Mouse (Mus musculus): ENCODE measurements around the gene Olfr731. TPM values are rescaled to one million over a fixed set of nuclear protein-coding genes. Genes with fewer than 3 reads are reported as not detected.

The Olfr731 gene
- polyA plus RNA-seq (2012; rRNA removed), result not detected in 2 replicates

GRCm38 (mm10) chr14:50241766-50242165 is at the start of gene Olfr731:
Gene Olfr731 (minus strand): TSS chr14:50241866.
- Histone ChIP-seq H3K4me1 (ENCODE audit: control insufficient read depth, insufficient read depth, low read length) (no peaks in the 10 kb centered on the region), H3K4me3 (ENCODE audit: insufficient read depth, low read length) (no peak within 1 kb of the TSS), H3K27ac (ENCODE audit: insufficient read depth, low read length) (no peak within 1 kb of the TSS)
- no peak for TF ChIP-seq POLR2A (IDR thresholded peaks at IDR 0.05; ENCODE audit: extremely low read depth, insufficient read depth, low read length)
- TF ChIP-seq CTCF (IDR thresholded peaks at IDR 0.05; ENCODE audit: extremely low read depth, insufficient read depth, low read length), result no peak

DNA sequence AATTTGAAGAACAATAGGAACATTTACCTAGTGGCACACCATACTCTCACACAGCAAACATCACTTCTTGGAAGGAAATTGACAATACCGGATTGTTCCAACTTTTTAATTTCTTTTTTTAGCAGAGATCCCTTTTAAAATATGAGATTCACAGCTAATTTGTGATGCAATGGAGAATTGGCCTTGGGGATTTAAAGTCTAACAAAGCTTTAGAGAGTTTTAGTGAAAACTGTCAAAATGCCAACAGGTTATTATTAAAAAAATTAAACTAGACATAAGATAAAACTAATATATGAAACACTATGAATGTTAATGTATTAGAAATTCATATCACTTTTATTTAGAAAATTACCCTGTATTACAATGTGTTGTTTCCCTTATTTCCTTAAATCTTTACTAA is 42.4 kb upstream of the Olfr731 start, which contains the start of gene Olfr732:
Olfr732 (minus strand) TSS at position 101 of the 400 bp plus-strand sequence.
- TF ChIP-seq POLR2A (IDR thresholded peaks at IDR 0.05; ENCODE audit: extremely low read depth, insufficient read depth, low read length) (no peak), CTCF (IDR thresholded peaks at IDR 0.05; ENCODE audit: extremely low read depth, insufficient read depth, low read length) (no peak)
- Histone ChIP-seq H3K27ac (ENCODE audit: insufficient read depth, low read length) (no peak within 1 kb of the TSS), H3K4me3 (ENCODE audit: insufficient read depth, low read length) (no peak within 1 kb of the TSS), H3K4me1 (ENCODE audit: control insufficient read depth, insufficient read depth, low read length) (no peaks in the 10 kb centered on the region)

- H3K4me3 ChIP-seq (ENCODE audit: insufficient read depth, low read length), result no peak within 1 kb of the TSS
- H3K4me1 ChIP-seq (ENCODE audit: control insufficient read depth, insufficient read depth, low read length), result no peaks in the 10 kb centered on the region
- TF ChIP-seq CTCF (IDR thresholded peaks at IDR 0.05; ENCODE audit: extremely low read depth, insufficient read depth, low read length) (no peak), POLR2A (IDR thresholded peaks at IDR 0.05; ENCODE audit: extremely low read depth, insufficient read depth, low read length) (no peak)
- H3K27ac ChIP-seq (ENCODE audit: insufficient read depth, low read length), result no peak within 1 kb of the TSS
Observed at GRCm38 (mm10) chr14:50188098-50188497, 53.6 kb downstream of the Olfr731 start, which contains the start of gene Olfr730. Gene Olfr730 (minus strand): TSS chr14:50188198.

Other genes starting within 250 kb of the Olfr731 start
- gene Olfr725, start 201.5 kb downstream of the Olfr731 start, polyA plus RNA-seq (2012; rRNA removed), result not detected in 2 replicates
- not detected in 2 replicates for gene Olfr726, start 150.9 kb downstream of the Olfr731 start, polyA plus RNA-seq (2012; rRNA removed)
- gene Olfr727, start 118.7 kb downstream of the Olfr731 start, polyA plus RNA-seq (2012; rRNA removed), result not detected in 2 replicates
- gene Olfr728, start 99.2 kb downstream of the Olfr731 start, polyA plus RNA-seq (2012; rRNA removed), result not detected in 2 replicates
- gene Olfr729, start 89.0 kb downstream of the Olfr731 start, polyA plus RNA-seq (2012; rRNA removed), result not detected in 2 replicates
- gene Olfr730, start 53.7 kb downstream of the Olfr731 start, polyA plus RNA-seq (2012; rRNA removed), result not detected in 2 replicates
- gene Olfr732, start 42.3 kb upstream of the Olfr731 start, polyA plus RNA-seq (2012; rRNA removed), result not detected in 2 replicates
- gene Olfr733, start 59.7 kb upstream of the Olfr731 start, polyA plus RNA-seq (2012; rRNA removed), result not detected in 2 replicates
- gene Olfr734, start 84.9 kb upstream of the Olfr731 start, polyA plus RNA-seq (2012; rRNA removed), result not detected in 2 replicates
- not detected in 2 replicates for gene Olfr735, start 107.0 kb upstream of the Olfr731 start, polyA plus RNA-seq (2012; rRNA removed)
- not detected in 2 replicates for gene Tlr11, start 116.0 kb upstream of the Olfr731 start, polyA plus RNA-seq (2012; rRNA removed)
- not detected in 2 replicates for gene Olfr736, start 139.3 kb upstream of the Olfr731 start, polyA plus RNA-seq (2012; rRNA removed)
- gene Olfr738, start 165.7 kb upstream of the Olfr731 start, polyA plus RNA-seq (2012; rRNA removed), result not detected in 2 replicates
- gene Olfr739, start 176.8 kb upstream of the Olfr731 start, polyA plus RNA-seq (2012; rRNA removed), result not detected in 2 replicates
- gene Olfr740, start 203.7 kb upstream of the Olfr731 start, polyA plus RNA-seq (2012; rRNA removed), result not detected in 2 replicates
- not detected in 2 replicates for gene Olfr741, start 230.9 kb upstream of the Olfr731 start, polyA plus RNA-seq (2012; rRNA removed)

Measured in cortical plate, adult 2 months (tissue).